8 mouse cellular contexts compared by ENCODE assay signal in genomic region chr2:21037181-21037580, GRCm38 (mm10).
DNase-seq lines count a peak whose midpoint lies in the region; ATAC-seq and TF ChIP-seq lines count a peak whose summit lies in the region.

No protein-coding gene starts in this region.

- H3K4me2 ChIP-seq in kidney, postnatal 0 days (ENCODE audit: low read length) = no peak overlapping the region
- no peak overlapping the region for H3K4me2 ChIP-seq in embryonic facial prominence, embryonic 14.5 days (ENCODE audit: low read depth, low read length)
- H3K4me2 ChIP-seq in heart, embryonic 12.5 days = no peak overlapping the region
- no peak overlapping the region for H3K4me2 ChIP-seq in limb, embryonic 15.5 days
- no peak overlapping the region for H3K4me2 ChIP-seq in stomach, embryonic 16.5 days (ENCODE audit: low read depth, low read length)

- no peak overlapping the region for H3K27ac ChIP-seq in kidney, postnatal 0 days
- no peak overlapping the region for H3K27ac ChIP-seq in kidney, adult 2 months (ENCODE audit: insufficient read depth, low read depth, low read length)
- H3K27ac ChIP-seq in embryonic facial prominence, embryonic 14.5 days (replicated peaks; ENCODE audit: low read depth, low read length) = peak overlapping the region; percentile 2; the same call in 1 of the 2 replicates
- peak overlapping the region; percentile 35; the same call in 1 of the 2 replicates for H3K27ac ChIP-seq in heart, embryonic 12.5 days (ENCODE audit: poor library complexity, severe bottlenecking)
- peak overlapping the region; percentile 50 for H3K27ac ChIP-seq in limb, embryonic 15.5 days
- H3K27ac ChIP-seq in stomach, embryonic 16.5 days (ENCODE audit: low read length) = peak overlapping the region; percentile 58

- H3K4me3 ChIP-seq in kidney, postnatal 0 days (replicated peaks; ENCODE audit: low read depth, low read length) = no peak overlapping the region
- H3K4me3 ChIP-seq in kidney, adult 2 months (ENCODE audit: insufficient read depth, low read depth, low read length) = no peak overlapping the region
- no peak overlapping the region for H3K4me3 ChIP-seq in embryonic facial prominence, embryonic 14.5 days (ENCODE audit: low read depth, low read length)
- no peak overlapping the region for H3K4me3 ChIP-seq in heart, embryonic 12.5 days
- no peak overlapping the region for H3K4me3 ChIP-seq in limb, embryonic 15.5 days
- no peak overlapping the region for H3K4me3 ChIP-seq in stomach, embryonic 16.5 days (replicated peaks; ENCODE audit: low read length)

- no peaks in the 10 kb centered on the region for H3K9me3 ChIP-seq in kidney, postnatal 0 days (replicated peaks; ENCODE audit: low read length)
- H3K9me3 ChIP-seq in embryonic facial prominence, embryonic 14.5 days (ENCODE audit: control insufficient read depth, low read length) = no peaks in the 10 kb centered on the region
- H3K9me3 ChIP-seq in heart, embryonic 12.5 days (replicated peaks) = no peaks in the 10 kb centered on the region
- H3K9me3 ChIP-seq in limb, embryonic 15.5 days = no peaks in the 10 kb centered on the region
- no peaks in the 10 kb centered on the region for H3K9me3 ChIP-seq in stomach, embryonic 16.5 days (replicated peaks; ENCODE audit: control insufficient read depth, low read length)

- ATAC-seq in kidney, postnatal 0 days (replicated peaks; ENCODE audit: low FRiP score, low read depth) = no peak
- ATAC-seq in embryonic facial prominence, embryonic 14.5 days (ENCODE audit: low read depth) = peak; percentile 93
- peak; percentile 51; the same call in 1 of the 2 replicates for ATAC-seq in heart, embryonic 12.5 days (ENCODE audit: insufficient number of reproducible peaks, low FRiP score)
- ATAC-seq in limb, embryonic 15.5 days (ENCODE audit: insufficient number of reproducible peaks, low FRiP score, low TSS enrichment, low read depth) = peak; percentile 84; the same call in 1 of the 2 replicates
- peak; percentile 89 for ATAC-seq in stomach, embryonic 16.5 days (ENCODE audit: insufficient read depth, low FRiP score)
- ATAC-seq in megakaryocyte-erythroid progenitor cell, adult 5-6 weeks (replicated peaks; ENCODE audit: low FRiP score, low TSS enrichment, poor library complexity, severe bottlenecking) = no peak
- ATAC-seq in erythroid progenitor cell, adult 5-6 weeks (replicated peaks; ENCODE audit: low FRiP score, poor library complexity, severe bottlenecking) = no peak

- TF ChIP-seq POLR2A in kidney, adult 2 months (IDR thresholded peaks at IDR 0.05; ENCODE audit: low read depth, low read length) = no peak

- peak; percentile 74 for DNase-seq in kidney, postnatal 0 days (ENCODE audit: low spot score)
- DNase-seq in kidney, adult 2 months = no peak
- DNase-seq in embryonic facial prominence, embryonic 14.5 days (ENCODE audit: low spot score) = peak; percentile 93

- H3K36me3 ChIP-seq in kidney, postnatal 0 days (ENCODE audit: insufficient read depth, low read length) = no peaks in the 10 kb centered on the region
- no peaks in the 10 kb centered on the region for H3K36me3 ChIP-seq in kidney, adult 2 months (ENCODE audit: control insufficient read depth, insufficient read depth, low read length)
- H3K36me3 ChIP-seq in embryonic facial prominence, embryonic 14.5 days (ENCODE audit: control insufficient read depth, insufficient read depth, low read length) = no peaks in the 10 kb centered on the region
- no peaks in the 10 kb centered on the region for H3K36me3 ChIP-seq in heart, embryonic 12.5 days
- H3K36me3 ChIP-seq in limb, embryonic 15.5 days = no peaks in the 10 kb centered on the region
- H3K36me3 ChIP-seq in stomach, embryonic 16.5 days (ENCODE audit: control insufficient read depth, insufficient read depth, low read length) = no peaks in the 10 kb centered on the region

- 52% methylated on average over 8 of the region's 8 CpGs for WGBS in kidney, postnatal 0 days
- WGBS in kidney, adult 2 months = 59% methylated on average over 8 of the region's 8 CpGs
- WGBS in embryonic facial prominence, embryonic 14.5 days = 33% methylated on average over 8 of the region's 8 CpGs
- WGBS in heart, embryonic 12.5 days = 40% methylated on average over 8 of the region's 8 CpGs
- 35% methylated on average over 8 of the region's 8 CpGs for WGBS in limb, embryonic 15.5 days
- 24% methylated on average over 8 of the region's 8 CpGs for WGBS in stomach, embryonic 16.5 days

- no peaks in the 10 kb centered on the region for H3K4me1 ChIP-seq in kidney, postnatal 0 days (replicated peaks; ENCODE audit: insufficient read depth, low read length)
- H3K4me1 ChIP-seq in kidney, adult 2 months (ENCODE audit: control insufficient read depth, insufficient read depth, low read length) = no peaks in the 10 kb centered on the region
- peaks cover 16% of the 10 kb centered on the region for H3K4me1 ChIP-seq in embryonic facial prominence, embryonic 14.5 days (ENCODE audit: control insufficient read depth, insufficient read depth, low read length)
- peaks cover 15% of the 10 kb centered on the region for H3K4me1 ChIP-seq in heart, embryonic 12.5 days (replicated peaks)
- peaks cover 18% of the 10 kb centered on the region for H3K4me1 ChIP-seq in limb, embryonic 15.5 days
- peaks cover 11% of the 10 kb centered on the region for H3K4me1 ChIP-seq in stomach, embryonic 16.5 days (ENCODE audit: control insufficient read depth, insufficient read depth, low read length)

- H3K9ac ChIP-seq in kidney, postnatal 0 days (ENCODE audit: low read depth, low read length) = no peak overlapping the region
- H3K9ac ChIP-seq in embryonic facial prominence, embryonic 14.5 days (ENCODE audit: low read depth, low read length) = no peak overlapping the region
- no peak overlapping the region for H3K9ac ChIP-seq in heart, embryonic 12.5 days
- H3K9ac ChIP-seq in limb, embryonic 15.5 days = no peak overlapping the region
- H3K9ac ChIP-seq in stomach, embryonic 16.5 days (ENCODE audit: low read length) = no peak overlapping the region

- no peaks in the 10 kb centered on the region for H3K27me3 ChIP-seq in kidney, postnatal 0 days (ENCODE audit: insufficient read depth, low read length)
- H3K27me3 ChIP-seq in kidney, adult 2 months (replicated peaks; ENCODE audit: control insufficient read depth, insufficient read depth, low read length) = no peaks in the 10 kb centered on the region
- no peaks in the 10 kb centered on the region for H3K27me3 ChIP-seq in embryonic facial prominence, embryonic 14.5 days (replicated peaks; ENCODE audit: control insufficient read depth, insufficient read depth, low read length)
- H3K27me3 ChIP-seq in heart, embryonic 12.5 days (replicated peaks) = no peaks in the 10 kb centered on the region
- H3K27me3 ChIP-seq in limb, embryonic 15.5 days = no peaks in the 10 kb centered on the region
- no peaks in the 10 kb centered on the region for H3K27me3 ChIP-seq in stomach, embryonic 16.5 days (ENCODE audit: control insufficient read depth, insufficient read depth, low read length)

- no peak for TF ChIP-seq CTCF in kidney, postnatal 0 days (IDR thresholded peaks at IDR 0.05; ENCODE audit: low read depth)
- TF ChIP-seq CTCF in kidney, adult 2 months (conservative IDR thresholded peaks at IDR 0.05; ENCODE audit: insufficient read depth, insufficient read length, low read depth, low read length) = no peak

Comparison
In these comparisons a context has a peak if more than half of its experiments do, and no peak if none do; other contexts are left out.
1. ATAC-seq: peak in embryonic facial prominence, embryonic 14.5 days (single experiment), heart, embryonic 12.5 days (single experiment), limb, embryonic 15.5 days (single experiment) and stomach, embryonic 16.5 days (single experiment); none in kidney, postnatal 0 days (single experiment), megakaryocyte-erythroid progenitor cell, adult 5-6 weeks (single experiment) and erythroid progenitor cell, adult 5-6 weeks (single experiment).
2. H3K27ac ChIP-seq: peak in embryonic facial prominence, embryonic 14.5 days (single experiment), heart, embryonic 12.5 days (single experiment), limb, embryonic 15.5 days (single experiment) and stomach, embryonic 16.5 days (single experiment); none in kidney, postnatal 0 days (single experiment) and kidney, adult 2 months (single experiment).